Mouse (Mus musculus) ovary, postnatal 14 days (tissue): ENCODE measurements at regions not wholly inside any gene's neighbourhood (a gene's known extent, or its start where the extent isn't known, plus 50 kb on each side); places are given as distances from the start of the nearest gene placed in this dataset.

Experiments used
- DNase-seq: peaks from one replicate; pipeline ENCODE4 v3.0.0; 2022; ENCODE audit warnings: low spot score

GRCm38 (mm10) chr9:23134006-23134405 lies 88.9 kb upstream of the Bmper start:
- no peak for DNase-seq

- DNase-seq = no peak
These were observed 88.3 kb upstream of the Bmper start for GRCm38 (mm10) chr9:23134421-23135118.

- DNase-seq = no peak
These were observed 86.4 kb upstream of the Bmper start for GRCm38 (mm10) chr9:23136511-23136910.

GRCm38 (mm10) chr9:23137682-23138210 lies 85.1 kb upstream of the Bmper start:
- DNase-seq = no peak

GRCm38 (mm10) chr9:23139580-23140162 lies 83.2 kb upstream of the Bmper start:
- no peak for DNase-seq

- DNase-seq = no peak
These were observed 78.6 kb upstream of the Bmper start for GRCm38 (mm10) chr9:23144281-23144680.

- DNase-seq = no peak
These were observed 72.5 kb upstream of the Bmper start for GRCm38 (mm10) chr9:23150338-23150737.

GRCm38 (mm10) chr9:23150874-23151273 lies 72.0 kb upstream of the Bmper start:
- DNase-seq = no peak

GRCm38 (mm10) chr9:23151953-23152490 lies 70.9 kb upstream of the Bmper start:
- no peak for DNase-seq

- peak; percentile 18 for DNase-seq
These were observed 65.9 kb upstream of the Bmper start for GRCm38 (mm10) chr9:23156820-23157570.

- DNase-seq = no peak
These were observed 64.4 kb upstream of the Bmper start for GRCm38 (mm10) chr9:23158499-23158898.

- no peak for DNase-seq
These were observed 61.5 kb upstream of the Bmper start for GRCm38 (mm10) chr9:23161346-23161745.

GRCm38 (mm10) chr9:23167056-23167591 lies 55.8 kb upstream of the Bmper start:
- no peak for DNase-seq

- DNase-seq = no peak
These were observed 55.2 kb upstream of the Bmper start for GRCm38 (mm10) chr9:23167716-23168115.

GRCm38 (mm10) chr9:23168149-23168548 lies 54.7 kb upstream of the Bmper start:
- no peak for DNase-seq

- no peak for DNase-seq
These were observed 51.5 kb upstream of the Bmper start for GRCm38 (mm10) chr9:23171361-23171760.
